Mouse (Mus musculus) E14TG2a.4 (cell line): ENCODE measurements at regions not wholly inside any gene's neighbourhood (a gene's known extent, or its start where the extent isn't known, plus 50 kb on each side); places are given as distances from the start of the nearest gene placed in this dataset.

ENCODE experiments used
- CTCF ChIP-seq: conservative IDR thresholded peaks from 2 replicates; pipeline ENCODE4 v1.5.1; 2014; ENCODE audit warnings: low read length
- NANOG ChIP-seq: IDR thresholded peaks from 2 replicates; pipeline ENCODE4 v1.6.1; 2014; ENCODE audit warnings: borderline replicate concordance, low read length, mixed read lengths
- POU5F1 ChIP-seq: IDR thresholded peaks from 2 replicates; pipeline ENCODE4 v1.6.1; 2014; ENCODE audit warnings: low read length, borderline replicate concordance

GRCm38 (mm10) chr10:84000436-84001208 lies 278.0 kb downstream of the 1500009L16Rik start:
- TF ChIP-seq CTCF (no peak), POU5F1 (no peak), NANOG (no peak)
